Mouse (Mus musculus) bone marrow macrophage, adult 2 months (primary cell): ENCODE measurements at regions not wholly inside any gene's neighbourhood (a gene's known extent, or its start where the extent isn't known, plus 50 kb on each side); places are given as distances from the start of the nearest gene placed in this dataset.
A peak's percentile ranks its signal among the peaks of the same experiment; 100 is the strongest.

ENCODE experiments used
- H3K27ac ChIP-seq: 2 replicates; pipeline ENCODE4 v1.5.1; 2012; ENCODE audit warnings: low read depth, low read length; ENCODE audit not compliant: insufficient read depth
- H3K4me1 ChIP-seq: 2 replicates; pipeline ENCODE4 v1.6.1; 2012; ENCODE audit warnings: low read length; ENCODE audit not compliant: control insufficient read depth, insufficient read depth
- H3K4me3 ChIP-seq: 2 replicates; pipeline ENCODE4 v1.5.1; 2012; ENCODE audit warnings: mild to moderate bottlenecking, low read length, moderate library complexity; ENCODE audit not compliant: insufficient read depth
- CTCF ChIP-seq: IDR thresholded peaks from 2 replicates; pipeline ENCODE4 v1.5.1; 2012; ENCODE audit warnings: low read depth, mild to moderate bottlenecking, low read length, moderate library complexity
- POLR2A ChIP-seq: IDR thresholded peaks from 2 replicates; pipeline ENCODE4 v1.6.1; 2012; ENCODE audit warnings: mild to moderate bottlenecking, low read depth, low read length, borderline replicate concordance

DNA sequence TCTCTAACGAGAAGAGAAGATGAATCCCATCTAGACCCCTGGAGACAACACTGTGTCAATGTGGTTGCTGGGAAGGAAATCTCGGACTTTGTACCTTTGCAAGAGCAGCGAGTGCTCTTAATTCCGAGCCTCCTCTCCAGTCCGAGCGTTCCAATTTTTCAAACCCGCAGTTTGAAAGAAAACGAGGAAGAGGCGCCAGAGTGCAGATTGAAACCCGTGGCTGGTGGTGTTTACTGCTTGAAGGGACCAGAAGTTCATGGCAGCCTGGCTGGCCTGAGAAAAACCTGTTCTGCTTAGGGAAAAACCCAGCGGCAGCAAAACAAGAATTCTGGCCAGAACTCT, 83.7 kb upstream of the Zfp648 start:
- peaks cover 16% of the 10 kb centered on the region for H3K4me1 ChIP-seq
- no peak overlapping the region for H3K27ac ChIP-seq
- H3K4me3 ChIP-seq, result no peak overlapping the region
- TF ChIP-seq CTCF, result no peak
- no peak for TF ChIP-seq POLR2A

DNA sequence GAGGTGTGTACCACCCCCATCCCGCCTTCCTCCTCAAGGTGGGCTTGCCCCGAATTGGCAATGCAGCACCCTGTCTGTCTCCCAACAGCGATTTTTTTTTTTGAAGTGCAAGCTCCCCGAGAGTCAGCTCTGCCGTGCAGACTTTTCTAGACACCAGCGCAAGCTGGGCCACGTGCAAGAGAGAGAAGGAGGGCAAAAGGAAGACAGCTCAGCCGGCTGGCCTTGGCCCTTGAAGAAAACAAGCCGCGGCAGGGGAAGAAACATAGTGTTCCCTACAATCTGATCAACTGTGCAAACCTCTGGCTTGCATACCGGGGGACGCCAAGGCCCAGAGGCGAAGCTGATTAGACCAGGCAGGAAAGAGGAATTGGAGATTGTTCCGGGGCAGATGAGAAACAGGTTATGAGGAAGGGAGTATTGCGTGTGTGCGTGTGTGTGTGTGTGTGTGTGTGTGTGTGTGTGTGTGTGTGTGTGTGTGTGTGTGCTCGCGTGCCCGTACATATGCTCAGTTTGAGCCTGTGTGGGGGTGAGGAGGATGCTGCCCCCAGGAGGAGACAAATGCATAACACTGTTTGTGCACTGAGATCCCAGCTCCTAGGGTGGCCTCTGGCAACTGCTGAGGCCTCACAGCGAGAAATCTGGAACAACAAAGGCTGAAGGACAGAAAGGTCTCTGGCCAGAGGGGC, 83.2 kb upstream of the Zfp648 start:
- no peak overlapping the region for H3K4me3 ChIP-seq
- H3K27ac ChIP-seq, result peak overlapping the region; percentile 53; the same call in 1 of the 2 replicates
- no peak for TF ChIP-seq CTCF
- no peak for TF ChIP-seq POLR2A
- H3K4me1 ChIP-seq, result peaks cover 16% of the 10 kb centered on the region

DNA sequence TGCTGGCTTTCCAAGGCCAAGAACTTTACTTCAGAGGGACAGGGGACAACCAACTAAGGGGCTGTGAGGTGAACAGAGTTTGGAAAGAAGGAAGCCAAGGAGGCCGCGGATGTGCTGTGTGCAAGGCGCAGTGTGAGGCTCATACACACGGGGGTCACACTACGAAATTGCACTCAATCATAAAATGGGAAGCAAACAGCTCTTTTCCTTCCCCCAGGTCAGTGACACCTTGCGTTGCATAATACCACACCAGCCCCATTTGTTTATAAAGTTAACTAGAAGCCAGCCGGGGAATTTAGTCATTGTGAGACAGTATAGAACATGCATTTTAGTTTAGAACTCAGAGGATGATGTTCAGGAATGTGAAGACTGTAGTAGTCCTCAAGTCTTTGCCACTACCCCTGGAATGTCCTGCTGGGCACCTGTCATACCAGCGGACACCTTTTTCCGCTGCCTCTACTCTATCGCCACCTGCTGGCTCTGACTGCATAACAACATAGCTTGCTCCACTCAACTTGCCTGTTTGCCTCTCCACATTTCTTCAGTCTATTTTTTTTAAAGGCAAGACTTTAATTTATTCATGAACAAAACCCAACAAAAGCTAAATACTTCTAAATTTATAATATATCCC, 82.5 kb upstream of the Zfp648 start:
- no peak overlapping the region for H3K4me3 ChIP-seq
- no peak overlapping the region for H3K27ac ChIP-seq
- peaks cover 16% of the 10 kb centered on the region for H3K4me1 ChIP-seq
- TF ChIP-seq CTCF (peak; percentile 92), POLR2A (no peak)

GRCm38 (mm10) chr1:154119611-154120010, 81.4 kb upstream of the Zfp648 start:
- Histone ChIP-seq H3K27ac (no peak overlapping the region), H3K4me3 (no peak overlapping the region), H3K4me1 (peaks cover 16% of the 10 kb centered on the region)
- TF ChIP-seq CTCF (no peak), POLR2A (no peak)

GRCm38 (mm10) chr1:154120693-154121092, 80.3 kb upstream of the Zfp648 start:
- Histone ChIP-seq H3K4me3 (no peak overlapping the region), H3K4me1 (peaks cover 16% of the 10 kb centered on the region), H3K27ac (no peak overlapping the region)
- no peak for TF ChIP-seq POLR2A
- TF ChIP-seq CTCF, result no peak

GRCm38 (mm10) chr1:154124981-154125380, 76.0 kb upstream of the Zfp648 start:
- no peak overlapping the region for H3K4me3 ChIP-seq
- no peak for TF ChIP-seq POLR2A
- no peak for TF ChIP-seq CTCF
- peaks cover 4% of the 10 kb centered on the region for H3K4me1 ChIP-seq
- no peak overlapping the region for H3K27ac ChIP-seq

- TF ChIP-seq CTCF (no peak), POLR2A (no peak)
- H3K4me1 ChIP-seq, result peaks cover 2% of the 10 kb centered on the region; the same call in 1 of the 2 replicates
- no peak overlapping the region for H3K4me3 ChIP-seq
- H3K27ac ChIP-seq, result no peak overlapping the region
Measured at GRCm38 (mm10) chr1:154126487-154126886, 74.5 kb upstream of the Zfp648 start.

GRCm38 (mm10) chr1:154139488-154139887, 61.5 kb upstream of the Zfp648 start:
- Histone ChIP-seq H3K4me3 (no peak overlapping the region), H3K4me1 (no peaks in the 10 kb centered on the region), H3K27ac (no peak overlapping the region)
- TF ChIP-seq POLR2A, result no peak
- TF ChIP-seq CTCF, result no peak

GRCm38 (mm10) chr1:154143691-154144090, 57.3 kb upstream of the Zfp648 start:
- Histone ChIP-seq H3K4me3 (no peak overlapping the region), H3K27ac (no peak overlapping the region), H3K4me1 (no peaks in the 10 kb centered on the region)
- TF ChIP-seq CTCF, result no peak
- TF ChIP-seq POLR2A, result no peak

GRCm38 (mm10) chr1:154147001-154147571, 53.9 kb upstream of the Zfp648 start:
- H3K27ac ChIP-seq, result no peak overlapping the region
- no peaks in the 10 kb centered on the region for H3K4me1 ChIP-seq
- no peak for TF ChIP-seq POLR2A
- TF ChIP-seq CTCF, result no peak
- H3K4me3 ChIP-seq, result no peak overlapping the region

DNA sequence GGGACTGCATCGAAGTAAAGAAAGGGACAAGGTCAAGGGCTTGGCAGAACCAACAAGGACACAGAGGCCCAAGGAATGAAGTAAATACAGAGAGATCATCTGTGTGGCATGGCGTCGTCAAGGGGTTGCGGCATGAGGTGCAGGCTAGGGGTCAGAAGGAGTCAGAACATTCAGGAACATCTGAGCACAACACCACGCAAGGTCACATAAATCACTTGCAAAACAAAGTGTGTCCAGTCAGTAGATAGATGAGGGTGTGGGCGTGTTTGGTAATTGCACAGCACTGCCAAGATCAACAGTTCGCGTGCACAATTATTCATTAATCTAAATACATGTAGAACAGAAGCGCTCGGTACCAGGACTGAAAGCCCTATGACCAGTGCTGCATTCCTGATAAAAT, 52.0 kb upstream of the Zfp648 start:
- Histone ChIP-seq H3K27ac (no peak overlapping the region), H3K4me1 (no peaks in the 10 kb centered on the region), H3K4me3 (no peak overlapping the region)
- no peak for TF ChIP-seq CTCF
- no peak for TF ChIP-seq POLR2A
